Mouse (Mus musculus): ENCODE data around the gene Gtpbp8.

DNA sequence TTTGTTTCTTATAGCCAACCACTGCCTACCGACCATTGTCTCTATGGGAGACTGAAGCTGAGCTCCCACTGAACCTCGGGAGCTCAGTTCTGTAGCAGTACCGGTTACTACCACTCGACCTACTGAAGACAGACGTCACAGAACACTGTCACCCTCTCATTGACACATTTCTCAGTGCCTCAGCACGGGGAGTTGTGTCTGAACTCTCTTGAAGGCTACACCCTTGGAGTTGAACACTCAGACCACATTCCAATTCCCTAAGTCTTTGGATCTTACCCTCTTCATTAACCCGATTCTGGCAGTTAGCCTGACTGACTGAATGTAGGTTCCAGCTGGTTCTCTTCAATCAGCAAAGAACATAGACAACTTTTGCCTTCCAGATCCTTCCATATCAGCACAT, 26.8 kb downstream of the Gtpbp8 start:
- TF ChIP-seq GATA1 (IDR thresholded peaks at IDR 0.05; ENCODE audit: low read length) (no peak), TAL1 (IDR thresholded peaks at IDR 0.05; ENCODE audit: low read length) (no peak)
